Mouse (Mus musculus): ENCODE results near the gene Snx7. TPM values are rescaled to one million over a fixed set of nuclear protein-coding genes. Genes with fewer than 3 reads are reported as not detected.

The Snx7 gene
- polyA plus RNA-seq, 1 experiment: 28.3 TPM

GRCm38 (mm10) chr3:117865621-117866020, 3.1 kb downstream of the Snx7 start:
- no peaks in the 10 kb centered on the region for H3K36me3 ChIP-seq (ENCODE audit: control insufficient read depth, insufficient read depth)
- H3K27me3 ChIP-seq (ENCODE audit: control insufficient read depth, insufficient read depth, insufficient read length): no peaks in the 10 kb centered on the region
- no peak overlapping the region for H3ac ChIP-seq (ENCODE audit: control insufficient read depth, insufficient read length)
- no peak overlapping the region for H3K4me3 ChIP-seq
- H3K79me2 ChIP-seq (ENCODE audit: control insufficient read depth, insufficient read depth): peaks cover 15% of the 10 kb centered on the region
- H3K4me2 ChIP-seq (ENCODE audit: low read depth): peak overlapping the region; percentile 27
- no peak for TF ChIP-seq MYOD1 (IDR thresholded peaks at IDR 0.05; ENCODE audit: control insufficient read depth in 1 of 3, insufficient read length in 2 of 3, low read depth in 2 of 3)
- no peak for TF ChIP-seq CEBPB (IDR thresholded peaks at IDR 0.05; ENCODE audit: insufficient read depth, poor library complexity, severe bottlenecking)
- no peak for TF ChIP-seq MYOG (IDR thresholded peaks at IDR 0.05; ENCODE audit: control insufficient read depth in 1 of 3, insufficient read depth in 1 of 3, insufficient read length in 2 of 3, low read depth in 2 of 3)
- TF ChIP-seq REST (IDR thresholded peaks at IDR 0.05; ENCODE audit: insufficient read depth, insufficient read length): no peak
- TF ChIP-seq POLR2AphosphoS2 (IDR thresholded peaks at IDR 0.05; ENCODE audit: insufficient read length, low read depth): no peak

- Histone ChIP-seq H3K27me3 (ENCODE audit: control insufficient read depth, insufficient read depth, insufficient read length) (no peaks in the 10 kb centered on the region), H3K36me3 (ENCODE audit: control insufficient read depth, insufficient read depth) (no peaks in the 10 kb centered on the region), H3K4me2 (ENCODE audit: low read depth) (no peak overlapping the region), H3ac (ENCODE audit: control insufficient read depth, insufficient read length) (no peak overlapping the region), H3K79me2 (ENCODE audit: control insufficient read depth, insufficient read depth) (peaks cover 15% of the 10 kb centered on the region), H3K4me3 (no peak overlapping the region)
- TF ChIP-seq TCF12 (IDR thresholded peaks at IDR 0.05; ENCODE audit: insufficient read depth, poor library complexity, severe bottlenecking) (no peak), TCF3 (IDR thresholded peaks at IDR 0.05; ENCODE audit: insufficient read length, low read depth) (no peak), POLR2A (IDR thresholded peaks at IDR 0.05; ENCODE audit: insufficient read length, low read depth) (no peak), SRF (IDR thresholded peaks at IDR 0.05; ENCODE audit: control insufficient read depth, insufficient read length, low read depth) (no peak), MYOD1 (IDR thresholded peaks at IDR 0.05; ENCODE audit: control insufficient read depth in 1 of 3, insufficient read length in 2 of 3, low read depth in 2 of 3) (no peak), CEBPB (IDR thresholded peaks at IDR 0.05; ENCODE audit: insufficient read depth, poor library complexity, severe bottlenecking) (no peak), REST (IDR thresholded peaks at IDR 0.05; ENCODE audit: insufficient read depth, insufficient read length) (no peak), USF1 (IDR thresholded peaks at IDR 0.05; ENCODE audit: low read depth) (no peak), E2F4 (IDR thresholded peaks at IDR 0.05; ENCODE audit: insufficient read depth) (no peak), POLR2AphosphoS2 (IDR thresholded peaks at IDR 0.05; ENCODE audit: insufficient read length, low read depth) (no peak), MAX (IDR thresholded peaks at IDR 0.05; ENCODE audit: low read depth) (no peak), MYOG (IDR thresholded peaks at IDR 0.05; ENCODE audit: control insufficient read depth in 1 of 3, insufficient read depth in 1 of 3, insufficient read length in 2 of 3, low read depth in 2 of 3) (no peak)
These were observed 5.8 kb downstream of the Snx7 start for GRCm38 (mm10) chr3:117862951-117863350.

- no peaks in the 10 kb centered on the region for H3K36me3 ChIP-seq (ENCODE audit: control insufficient read depth, insufficient read depth)
- TF ChIP-seq MYOG (IDR thresholded peaks at IDR 0.05; ENCODE audit: control insufficient read depth in 1 of 3, insufficient read depth in 1 of 3, insufficient read length in 2 of 3, low read depth in 2 of 3) (no peak), REST (IDR thresholded peaks at IDR 0.05; ENCODE audit: insufficient read depth, insufficient read length) (no peak), CEBPB (IDR thresholded peaks at IDR 0.05; ENCODE audit: insufficient read depth, poor library complexity, severe bottlenecking) (no peak), E2F4 (IDR thresholded peaks at IDR 0.05; ENCODE audit: insufficient read depth) (no peak)
- H3ac ChIP-seq (ENCODE audit: control insufficient read depth, insufficient read length): no peak overlapping the region
- no peak overlapping the region for H3K4me3 ChIP-seq
- H3K79me2 ChIP-seq (ENCODE audit: control insufficient read depth, insufficient read depth): peaks cover 18% of the 10 kb centered on the region
- H3K4me2 ChIP-seq (ENCODE audit: low read depth): no peak overlapping the region
- no peaks in the 10 kb centered on the region for H3K27me3 ChIP-seq (ENCODE audit: control insufficient read depth, insufficient read depth, insufficient read length)
These were observed 6.7 kb downstream of the Snx7 start for GRCm38 (mm10) chr3:117861977-117862434.

GRCm38 (mm10) chr3:117858996-117859395, 9.7 kb downstream of the Snx7 start:
- Histone ChIP-seq H3K27me3 (ENCODE audit: control insufficient read depth, insufficient read depth, insufficient read length) (no peaks in the 10 kb centered on the region), H3K36me3 (ENCODE audit: control insufficient read depth, insufficient read depth) (no peaks in the 10 kb centered on the region), H3ac (ENCODE audit: control insufficient read depth, insufficient read length) (no peak overlapping the region), H3K4me2 (ENCODE audit: low read depth) (no peak overlapping the region), H3K79me2 (ENCODE audit: control insufficient read depth, insufficient read depth) (peaks cover 20% of the 10 kb centered on the region), H3K4me3 (no peak overlapping the region)
- TF ChIP-seq MYOD1 (IDR thresholded peaks at IDR 0.05; ENCODE audit: control insufficient read depth in 1 of 3, insufficient read length in 2 of 3, low read depth in 2 of 3) (no peak), CEBPB (IDR thresholded peaks at IDR 0.05; ENCODE audit: insufficient read depth, poor library complexity, severe bottlenecking) (no peak), TCF3 (IDR thresholded peaks at IDR 0.05; ENCODE audit: insufficient read length, low read depth) (no peak), SRF (IDR thresholded peaks at IDR 0.05; ENCODE audit: control insufficient read depth, insufficient read length, low read depth) (no peak), MYOG (IDR thresholded peaks at IDR 0.05; ENCODE audit: control insufficient read depth in 1 of 3, insufficient read depth in 1 of 3, insufficient read length in 2 of 3, low read depth in 2 of 3) (no peak), USF1 (IDR thresholded peaks at IDR 0.05; ENCODE audit: low read depth) (no peak), POLR2AphosphoS2 (IDR thresholded peaks at IDR 0.05; ENCODE audit: insufficient read length, low read depth) (no peak), POLR2A (IDR thresholded peaks at IDR 0.05; ENCODE audit: insufficient read length, low read depth) (no peak), TCF12 (IDR thresholded peaks at IDR 0.05; ENCODE audit: insufficient read depth, poor library complexity, severe bottlenecking) (no peak)

GRCm38 (mm10) chr3:117853729-117854128, 15.0 kb downstream of the Snx7 start:
- no peak overlapping the region for H3K4me3 ChIP-seq
- no peak overlapping the region for H3ac ChIP-seq (ENCODE audit: control insufficient read depth, insufficient read length)
- peak overlapping the region; percentile 42 for H3K4me2 ChIP-seq (ENCODE audit: low read depth)
- H3K79me2 ChIP-seq (ENCODE audit: control insufficient read depth, insufficient read depth): peaks cover 21% of the 10 kb centered on the region
- TF ChIP-seq CEBPB (IDR thresholded peaks at IDR 0.05; ENCODE audit: insufficient read depth, poor library complexity, severe bottlenecking): no peak
- no peak for TF ChIP-seq MAX (IDR thresholded peaks at IDR 0.05; ENCODE audit: low read depth)
- no peak for TF ChIP-seq MYOG (IDR thresholded peaks at IDR 0.05; ENCODE audit: control insufficient read depth in 1 of 3, insufficient read depth in 1 of 3, insufficient read length in 2 of 3, low read depth in 2 of 3)
- TF ChIP-seq TCF12 (IDR thresholded peaks at IDR 0.05; ENCODE audit: insufficient read depth, poor library complexity, severe bottlenecking): no peak
- no peak for TF ChIP-seq SRF (IDR thresholded peaks at IDR 0.05; ENCODE audit: control insufficient read depth, insufficient read length, low read depth)
- TF ChIP-seq MYOD1 (IDR thresholded peaks at IDR 0.05; ENCODE audit: control insufficient read depth in 1 of 3, insufficient read length in 2 of 3, low read depth in 2 of 3): no peak
- TF ChIP-seq POLR2A (IDR thresholded peaks at IDR 0.05; ENCODE audit: insufficient read length, low read depth): no peak
- no peak for TF ChIP-seq TCF3 (IDR thresholded peaks at IDR 0.05; ENCODE audit: insufficient read length, low read depth)
- TF ChIP-seq POLR2AphosphoS2 (IDR thresholded peaks at IDR 0.05; ENCODE audit: insufficient read length, low read depth): no peak
- no peak for TF ChIP-seq E2F4 (IDR thresholded peaks at IDR 0.05; ENCODE audit: insufficient read depth)
- no peak for TF ChIP-seq USF1 (IDR thresholded peaks at IDR 0.05; ENCODE audit: low read depth)
- TF ChIP-seq REST (IDR thresholded peaks at IDR 0.05; ENCODE audit: insufficient read depth, insufficient read length): no peak
- no peaks in the 10 kb centered on the region for H3K27me3 ChIP-seq (ENCODE audit: control insufficient read depth, insufficient read depth, insufficient read length)
- no peaks in the 10 kb centered on the region for H3K36me3 ChIP-seq (ENCODE audit: control insufficient read depth, insufficient read depth)
